Mouse (Mus musculus): ENCODE results near the gene Pde8b.

DNA sequence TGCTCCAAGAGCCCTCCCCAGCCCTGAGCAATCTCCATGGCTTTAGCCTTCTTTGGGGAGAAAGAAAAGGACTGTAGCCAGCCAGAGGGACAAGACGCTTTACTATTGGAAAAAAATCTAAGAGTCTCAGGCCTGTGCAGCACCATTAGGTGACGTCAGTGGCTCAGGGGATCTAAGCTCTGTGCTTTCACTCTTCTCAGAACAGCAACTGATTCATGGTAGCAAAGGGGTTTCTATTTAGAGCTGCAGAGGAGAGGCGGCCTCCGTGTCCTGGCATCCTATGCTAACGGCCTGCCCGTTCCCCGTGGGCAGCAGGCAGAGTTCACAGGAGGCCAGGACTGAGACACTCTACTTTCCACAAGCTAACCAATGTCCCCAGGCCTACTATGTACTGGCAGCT is 169.1 kb downstream of the Pde8b start:
- TF ChIP-seq POLR2A (IDR thresholded peaks at IDR 0.05; ENCODE audit: borderline replicate concordance, insufficient read depth, low read length) (no peak), CTCF (IDR thresholded peaks at IDR 0.05; ENCODE audit: borderline replicate concordance, insufficient read depth, low read depth, low read length) (no peak)
